Mouse (Mus musculus): Measurements from ENCODE around the gene Kpna7. TPM values are rescaled to one million over a fixed set of nuclear protein-coding genes. Genes with fewer than 3 reads are reported as not detected.
A peak's percentile ranks its signal among the peaks of the same experiment; 100 is the strongest.
"Not testable (repeated sequence)": the region's sequence is repeated elsewhere in the genome, so short reads cannot be mapped to it uniquely, and the experiment has no call there.

Kpna7 gene
- total RNA-seq, 2 experiments from 2014 or later = not detected

GRCm38 (mm10) chr5:145104328-145104727 is 20.5 kb upstream of the Kpna7 start:
- no peak for DNase-seq (ENCODE audit: low spot score in 2 of 2)

DNA sequence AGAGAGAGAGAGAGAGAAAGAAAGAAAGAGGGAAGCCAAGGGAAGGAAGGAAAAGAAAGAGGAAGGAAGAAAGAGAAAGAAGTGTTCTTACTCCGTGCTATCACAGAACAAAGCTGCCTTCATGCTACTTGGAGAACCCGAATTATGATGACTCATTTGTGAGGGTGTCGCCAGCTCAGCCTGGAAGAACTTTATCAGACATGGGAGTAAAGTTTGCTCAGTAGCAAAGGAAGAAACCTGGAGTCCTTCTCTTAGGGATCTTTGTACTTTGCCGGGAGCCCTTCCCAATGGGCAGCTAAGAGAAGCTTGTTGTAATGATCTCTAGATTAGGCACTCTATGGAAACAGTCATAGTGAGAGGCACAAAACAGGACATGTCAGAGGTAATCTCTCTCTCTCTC is 18.9 kb upstream of the Kpna7 start:
- DNase-seq (ENCODE audit: low spot score in 2 of 2) = no peak

DNA sequence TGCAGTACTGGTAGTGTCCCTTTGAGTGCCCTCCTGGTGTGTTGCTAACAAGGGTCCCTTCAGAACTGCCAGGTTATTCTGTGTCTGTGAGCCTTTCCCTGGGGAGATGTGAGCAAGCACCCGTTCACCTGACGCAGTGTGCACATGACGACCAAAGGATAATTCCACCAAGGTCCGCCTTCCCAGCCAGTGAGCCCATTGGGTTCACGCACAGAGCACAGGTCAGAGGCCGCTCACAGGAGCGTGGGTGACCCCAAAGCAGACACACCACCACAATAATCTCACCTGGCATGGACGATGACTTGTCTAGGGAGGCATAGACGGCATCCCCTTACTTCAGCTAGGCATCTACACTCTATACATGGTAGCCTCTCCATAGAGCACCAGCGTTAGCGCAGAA is 17.6 kb upstream of the Kpna7 start:
- DNase-seq (ENCODE audit: low spot score in 2 of 2) = not testable (repeated sequence)

DNA sequence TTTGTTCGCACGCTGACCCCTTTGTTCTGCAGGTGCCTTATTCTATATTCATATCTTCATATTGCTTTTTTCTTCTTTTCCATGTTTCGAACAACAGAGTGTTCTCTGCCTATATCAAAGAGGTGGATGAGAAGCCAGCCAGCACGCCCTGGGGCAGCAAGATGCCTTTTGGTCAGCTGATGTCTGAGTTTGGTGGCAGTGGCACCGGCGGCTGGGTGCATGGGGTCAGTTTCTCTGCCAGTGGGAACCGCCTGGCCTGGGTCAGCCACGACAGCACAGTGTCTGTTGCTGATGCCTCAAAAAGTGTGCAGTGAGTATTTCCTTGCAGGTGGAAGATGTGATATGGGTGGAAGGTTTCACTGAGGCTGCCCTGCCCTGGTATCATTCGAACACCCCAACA is 17.1 kb upstream of the Kpna7 start:
- no peak for DNase-seq (ENCODE audit: low spot score in 2 of 2)

DNA sequence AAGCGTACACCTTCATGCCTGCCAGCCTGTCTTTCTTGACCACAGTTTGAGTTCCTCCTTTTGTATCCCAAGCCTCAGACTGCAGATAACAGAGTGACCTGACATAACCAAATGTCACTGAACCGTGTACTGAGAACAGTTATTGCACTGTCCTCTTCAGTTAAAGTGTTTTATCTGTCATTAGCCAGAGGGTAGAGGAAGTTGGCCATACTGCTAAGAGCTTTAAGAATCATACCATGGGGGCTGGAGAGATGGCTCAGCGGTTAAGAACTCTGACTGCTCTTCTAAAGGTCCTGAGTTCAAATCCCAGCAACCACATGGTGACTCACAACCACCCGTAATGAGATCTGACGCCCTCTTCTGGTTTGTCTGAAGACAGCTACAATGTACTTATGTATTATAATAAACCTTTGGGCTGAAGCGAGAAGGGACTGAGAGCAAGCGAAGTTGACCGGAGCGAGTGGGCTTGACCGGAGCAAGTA is 14.6 kb upstream of the Kpna7 start:
- no peak for DNase-seq (ENCODE audit: low spot score in 2 of 2)

DNA sequence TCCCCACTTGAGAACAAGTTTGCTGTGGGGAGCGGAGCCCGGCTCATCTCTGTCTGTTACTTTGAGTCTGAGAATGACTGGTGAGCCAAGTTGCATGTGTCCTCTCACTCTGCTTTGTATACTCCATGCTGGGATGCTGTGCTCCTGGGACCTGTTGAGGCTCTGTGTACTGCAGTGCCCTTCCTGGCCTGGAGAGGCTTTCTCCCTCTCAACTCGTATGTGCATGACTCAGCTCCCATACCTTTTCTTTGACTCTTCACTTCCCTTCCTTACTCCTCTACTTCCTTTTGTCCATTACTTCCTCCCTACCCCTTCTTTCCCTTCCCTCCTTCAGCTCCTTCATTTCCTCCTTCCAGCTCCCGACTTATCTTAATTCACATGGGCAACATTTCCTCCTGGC is 12.4 kb upstream of the Kpna7 start:
- no peak for DNase-seq (ENCODE audit: low spot score in 2 of 2)

DNA sequence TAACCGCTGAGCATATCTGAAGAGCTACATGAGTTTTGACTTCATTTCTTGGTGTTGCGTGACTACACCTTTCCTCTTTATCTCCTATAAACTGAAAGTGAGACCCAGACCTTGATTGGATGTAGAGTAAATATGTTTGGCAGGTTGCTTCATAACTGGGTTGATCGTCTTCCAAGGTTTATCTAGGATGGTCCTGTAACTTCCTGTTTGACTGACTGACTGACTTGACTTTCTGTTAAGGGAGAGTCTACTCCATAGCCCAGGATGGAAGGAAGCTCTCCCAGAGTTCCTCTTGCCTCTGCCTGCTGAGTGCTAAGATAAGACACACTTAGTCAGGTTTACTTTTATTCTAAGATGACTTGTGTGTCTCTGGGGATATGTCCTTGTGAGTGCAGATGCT is 6.0 kb upstream of the Kpna7 start:
- DNase-seq (ENCODE audit: low spot score in 2 of 2) = no peak

GRCm38 (mm10) chr5:145088186-145088585 is 4.4 kb upstream of the Kpna7 start:
- no peak for DNase-seq (ENCODE audit: low spot score in 2 of 2)

GRCm38 (mm10) chr5:145084822-145085221 is 992 bp upstream of the Kpna7 start:
- DNase-seq (ENCODE audit: low spot score in 2 of 2) = no peak

GRCm38 (mm10) chr5:145083201-145083600 is 629 bp downstream of the Kpna7 start:
- not testable (repeated sequence) for DNase-seq (ENCODE audit: low spot score in 2 of 2)

- no peak for DNase-seq (ENCODE audit: low spot score in 2 of 2)
Observed at GRCm38 (mm10) chr5:145081866-145082613, 1.8 kb downstream of the Kpna7 start.

DNA sequence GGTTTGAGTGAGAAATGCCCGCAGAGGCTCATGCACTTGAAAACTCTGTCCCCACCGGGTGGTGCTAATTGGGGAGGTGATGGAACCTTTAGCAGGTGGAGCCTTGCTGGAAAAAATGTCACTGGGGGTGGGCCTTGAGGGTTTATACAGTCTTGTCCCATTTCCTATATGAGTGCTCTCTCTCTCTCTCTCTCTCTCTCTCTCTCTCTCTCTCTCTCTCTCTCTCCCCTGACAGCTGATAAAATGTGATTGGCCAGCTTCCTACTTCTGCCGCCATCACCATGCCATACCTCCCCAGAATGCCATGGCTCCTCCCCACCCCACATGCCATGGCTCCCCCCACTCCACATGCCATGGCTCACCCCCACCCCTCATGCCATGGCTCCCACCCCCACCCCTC is 8.7 kb downstream of the Kpna7 start:
- DNase-seq (ENCODE audit: low spot score in 2 of 2) = no peak

- no peak for DNase-seq (ENCODE audit: low spot score in 2 of 2)
Observed at GRCm38 (mm10) chr5:145071342-145071741, 12.5 kb downstream of the Kpna7 start.

DNA sequence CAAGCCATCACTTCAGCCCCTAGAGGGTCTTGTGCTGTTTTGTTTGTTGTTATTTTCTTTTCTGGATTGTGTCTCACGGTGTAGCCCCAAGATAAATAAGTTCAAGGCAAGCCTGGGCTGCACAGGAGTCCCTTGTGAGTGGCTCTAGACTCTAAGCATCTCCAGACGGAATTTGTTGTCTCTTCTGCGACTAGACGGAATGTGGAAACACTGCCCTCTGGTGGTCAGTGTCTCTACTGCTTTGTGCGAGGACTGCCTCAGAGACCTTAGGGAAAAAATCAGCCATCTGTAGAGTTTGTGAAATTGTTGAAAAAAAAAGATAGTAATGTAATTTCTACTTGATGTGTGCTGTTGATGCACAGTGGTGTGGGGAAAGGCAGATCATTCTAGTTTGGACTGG is 14.1 kb downstream of the Kpna7 start:
- peak; percentile 23 to 53 for DNase-seq (ENCODE audit: low spot score in 2 of 2)

- DNase-seq (ENCODE audit: low spot score in 2 of 2) = no peak
Observed at GRCm38 (mm10) chr5:145068863-145069262, 15.0 kb downstream of the Kpna7 start.

DNA sequence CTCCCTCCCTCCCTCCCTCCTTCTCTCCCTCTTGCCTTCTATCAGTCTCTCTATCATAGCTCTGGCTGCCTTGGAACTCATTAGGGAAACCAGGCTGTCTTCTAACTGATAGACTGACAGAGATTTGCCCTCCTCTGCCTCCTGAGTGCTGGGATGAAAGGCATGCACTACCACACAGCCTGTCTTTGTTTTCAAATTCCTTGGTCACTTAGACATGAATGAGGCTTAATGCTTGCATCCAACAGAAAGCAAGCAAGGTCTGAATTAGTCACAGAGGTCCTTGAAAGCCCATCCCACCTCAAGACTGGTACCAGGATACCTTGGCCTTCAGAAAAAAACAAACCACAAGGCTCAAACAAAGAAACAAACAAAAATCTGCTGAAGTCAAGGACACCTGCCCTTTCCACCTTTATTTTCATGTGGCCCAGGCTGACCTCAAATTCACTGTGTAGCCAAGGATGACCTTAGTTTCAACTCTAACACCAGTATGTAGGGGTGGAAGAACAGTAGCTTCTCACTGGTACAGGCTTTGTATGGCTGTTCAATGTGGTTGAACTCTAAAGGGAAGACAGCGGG is 19.0 kb downstream of the Kpna7 start:
- no peak for DNase-seq (ENCODE audit: low spot score in 2 of 2)

- DNase-seq (ENCODE audit: low spot score in 2 of 2) = no peak
Observed at GRCm38 (mm10) chr5:145059524-145059923, 24.3 kb downstream of the Kpna7 start.

GRCm38 (mm10) chr5:145058722-145059121 is 25.1 kb downstream of the Kpna7 start:
- DNase-seq (ENCODE audit: low spot score in 2 of 2) = no peak

DNA sequence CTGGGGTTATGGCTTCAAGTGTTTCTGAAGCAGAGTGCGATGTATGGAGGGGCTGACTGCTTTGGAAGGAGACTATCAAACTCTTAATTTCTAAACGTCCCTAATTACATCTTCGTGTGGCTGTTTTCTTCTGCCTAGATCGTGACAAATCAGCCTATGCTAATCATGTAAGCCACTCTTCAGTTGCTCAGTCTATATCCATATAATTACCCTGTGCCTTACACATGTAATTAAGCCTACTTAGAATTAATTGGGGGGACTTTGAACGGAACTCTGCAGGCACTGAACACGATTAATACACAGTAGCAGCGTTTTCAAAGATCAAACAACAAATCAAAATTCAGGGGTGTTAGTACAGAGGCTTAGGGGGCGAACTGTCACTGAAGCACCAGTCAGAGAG is 25.9 kb downstream of the Kpna7 start:
- DNase-seq (ENCODE audit: low spot score in 2 of 2) = no peak

- DNase-seq (ENCODE audit: low spot score in 2 of 2) = not testable (repeated sequence)
Observed at GRCm38 (mm10) chr5:145054187-145054586, 29.6 kb downstream of the Kpna7 start.

DNA sequence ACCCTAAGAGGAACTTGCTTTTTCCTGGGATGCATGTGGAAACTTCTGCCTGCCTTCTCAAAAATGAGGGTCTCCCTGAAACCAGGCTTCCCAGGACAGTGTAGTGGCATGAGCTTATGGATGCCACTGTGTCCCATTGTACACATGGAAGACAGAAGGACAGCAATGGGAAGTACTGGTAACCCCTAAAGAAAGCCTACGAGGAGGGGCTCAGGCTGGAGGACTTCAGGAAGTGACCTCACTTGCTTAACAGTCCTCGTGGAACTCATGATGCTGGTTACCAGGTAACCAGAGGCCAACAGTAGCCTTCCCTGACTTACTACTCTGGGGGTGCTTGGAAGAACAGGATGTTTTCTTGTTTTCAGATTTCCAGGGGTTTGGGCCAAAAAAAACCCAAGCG is 41.1 kb downstream of the Kpna7 start, which contains the start of gene 1700018F24Rik:
Gene 1700018F24Rik (plus strand): TSS at position 301 of the 400 bp plus-strand sequence.
- DNase-seq (ENCODE audit: low spot score in 2 of 2) = not testable (repeated sequence)

DNA sequence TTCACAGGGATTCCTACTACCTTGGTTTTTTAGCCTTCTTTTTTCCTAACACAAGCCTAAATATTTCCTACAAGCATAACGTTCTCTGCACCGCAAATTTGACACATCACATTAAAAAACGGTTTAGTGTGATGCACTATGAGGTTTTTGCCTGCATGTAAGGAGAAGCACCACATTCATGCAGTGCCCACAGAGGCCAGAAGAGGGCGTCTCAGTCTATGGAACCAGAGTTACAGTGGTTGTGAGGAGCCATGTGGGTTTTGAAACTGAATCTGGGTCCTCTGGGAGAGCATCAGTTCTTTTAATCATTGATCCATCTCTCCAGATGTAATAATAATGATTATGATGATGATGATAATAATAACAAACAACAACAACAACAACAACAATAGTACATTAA is 42.2 kb downstream of the Kpna7 start:
- DNase-seq (ENCODE audit: low spot score in 2 of 2) = no peak

DNA sequence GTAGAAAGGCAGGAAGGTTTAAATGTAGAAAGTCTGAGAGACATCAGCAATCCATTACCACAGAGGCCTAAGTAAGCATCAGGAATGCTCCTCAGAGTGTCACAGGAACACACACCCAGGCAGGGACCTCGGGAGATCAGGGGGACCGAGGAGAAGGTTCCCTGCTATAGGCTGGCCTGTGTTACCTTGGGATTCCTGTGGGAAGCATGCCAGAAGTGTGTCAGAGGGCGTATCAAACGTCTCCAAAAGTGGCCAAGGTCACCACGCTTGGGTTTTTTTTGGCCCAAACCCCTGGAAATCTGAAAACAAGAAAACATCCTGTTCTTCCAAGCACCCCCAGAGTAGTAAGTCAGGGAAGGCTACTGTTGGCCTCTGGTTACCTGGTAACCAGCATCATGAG is 51.4 kb downstream of the Kpna7 start, which contains the start of gene Gm4871:
Gene Gm4871 (minus strand): TSS at position 364 of the 400 bp plus-strand sequence.
- DNase-seq (ENCODE audit: low spot score in 2 of 2) = not testable (repeated sequence)

Measured in adrenal gland, postnatal 4 days (tissue).